Mouse (Mus musculus): ENCODE measurements around the gene Ube2l3.

Gene Ube2l3

DNA sequence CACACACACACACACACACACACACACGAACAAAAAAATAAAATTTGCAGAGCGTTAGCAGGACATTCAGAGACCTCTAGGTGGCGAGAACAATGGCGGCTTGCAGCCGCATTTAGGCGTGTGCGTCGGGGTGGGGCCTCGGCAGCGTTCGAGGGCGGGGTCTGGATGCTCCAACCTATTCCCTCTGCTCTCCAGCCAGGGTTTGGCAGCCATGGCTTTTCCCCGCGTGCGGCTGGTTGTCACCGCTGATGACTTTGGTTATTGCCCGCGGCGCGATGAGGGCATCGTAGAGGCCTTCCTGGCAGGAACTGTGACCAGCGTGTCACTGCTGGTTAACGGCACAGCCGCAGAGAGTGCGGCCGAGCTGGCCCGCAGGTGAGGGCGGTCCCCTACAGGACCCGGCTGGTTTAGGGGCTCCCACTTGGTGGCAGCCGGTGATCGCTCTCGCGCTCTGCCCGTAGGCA is 55.6 kb downstream of the Ube2l3 start, which contains the start of gene Ccdc116:
Gene Ccdc116, minus strand, starts transcription at position 458 of the 464 bp plus-strand sequence.
- peak; percentile 76 for DNase-seq

DNA sequence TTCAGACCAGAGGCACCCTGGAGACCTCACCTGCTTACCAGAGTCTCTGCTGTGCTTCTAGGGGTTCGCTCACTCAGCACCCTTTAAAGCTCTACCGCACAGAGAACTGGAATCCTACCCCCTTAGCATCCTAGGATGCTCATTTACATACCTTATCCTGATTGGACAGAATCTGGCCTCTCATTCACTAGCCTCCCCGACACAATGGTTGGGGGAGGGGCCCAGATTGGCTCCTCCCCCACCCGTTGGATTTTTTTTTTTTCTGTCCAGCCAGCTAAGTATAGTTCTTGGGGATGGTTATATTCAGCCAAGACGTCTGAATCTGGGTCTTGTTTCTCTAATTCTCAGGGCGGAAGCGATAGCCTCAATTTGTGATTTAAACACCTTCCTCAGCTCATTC is 58.1 kb downstream of the Ube2l3 start, which contains the start of gene Ydjc:
Gene Ydjc, plus strand, starts transcription at position 283 of the 400 bp plus-strand sequence.
- no peak for DNase-seq

DNA sequence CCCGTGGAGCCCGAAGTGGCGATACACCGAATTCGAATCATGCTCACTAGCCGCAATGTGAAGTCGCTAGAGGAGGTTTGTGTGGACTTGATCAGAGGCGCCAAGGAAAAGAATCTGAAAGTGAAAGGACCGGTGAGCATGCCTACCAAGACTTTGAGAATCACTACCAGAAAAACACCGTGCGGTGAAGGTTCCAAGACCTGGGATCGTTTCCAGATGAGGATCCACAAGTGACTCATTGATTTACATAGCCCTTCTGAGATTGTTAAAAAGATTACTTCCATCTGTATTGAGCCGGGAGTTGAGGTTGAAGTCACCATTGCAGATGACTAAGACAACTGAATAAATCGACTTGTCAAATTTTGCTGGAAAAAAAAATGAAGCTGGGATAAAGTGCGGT is 65.1 kb downstream of the Ube2l3 start:
- DNase-seq: no peak

DNA sequence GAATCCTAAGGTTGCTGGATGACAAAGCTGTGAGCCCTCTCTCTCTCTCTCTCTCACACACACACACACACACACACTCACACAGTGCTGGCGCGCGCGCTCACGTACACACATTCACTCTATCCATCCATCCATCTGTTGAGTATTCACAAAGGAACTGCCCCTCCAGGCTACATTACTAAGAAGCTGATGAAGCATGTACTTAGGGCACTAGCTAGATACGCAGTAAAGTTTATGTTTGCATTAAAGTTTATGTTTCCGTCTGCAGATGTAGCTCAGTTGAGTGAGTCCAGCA is 69.6 kb downstream of the Ube2l3 start:
- no peak for DNase-seq

DNA sequence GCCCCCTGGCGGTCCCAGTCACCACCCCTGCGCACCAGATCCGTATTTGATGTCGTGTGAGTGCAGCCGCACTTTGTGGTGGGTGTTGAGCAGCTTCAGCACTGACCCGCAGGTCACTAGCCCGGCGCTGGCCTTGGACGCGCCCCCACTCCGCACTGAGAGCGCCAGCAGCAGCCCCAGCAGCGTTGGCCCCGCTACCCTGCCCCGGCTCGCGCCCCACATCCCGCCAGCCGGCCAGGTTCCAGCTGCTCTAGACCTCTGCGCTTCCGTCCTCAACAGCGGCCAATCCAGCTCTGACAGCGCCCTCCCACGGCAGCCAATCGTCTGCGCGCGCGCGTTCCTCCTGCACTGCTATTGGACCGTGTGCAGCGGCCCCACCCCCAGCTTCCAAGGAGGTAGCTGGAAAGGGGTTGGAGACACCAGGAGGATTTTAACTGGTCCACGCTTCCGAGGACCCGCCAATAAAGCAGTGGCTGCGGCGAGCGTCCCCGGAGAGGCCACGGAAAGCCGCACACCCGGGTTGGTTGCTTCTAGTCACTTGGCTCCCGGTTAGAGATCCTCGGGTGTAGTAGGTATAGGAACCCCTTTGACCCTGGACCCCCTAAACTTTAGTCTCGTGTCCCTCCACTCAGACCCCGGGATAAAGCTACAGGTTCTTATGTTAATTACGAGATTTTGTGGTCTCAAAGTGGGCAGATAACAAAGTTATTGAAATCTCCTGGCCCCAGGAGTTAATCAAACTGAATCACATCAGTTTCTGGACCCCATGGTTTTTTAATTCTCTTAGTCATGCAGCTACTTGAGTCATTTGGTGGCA is 70.2 kb downstream of the Ube2l3 start, which contains the start of gene Sdf2l1:
Gene Sdf2l1, minus strand, starts transcription at position 295 of the 817 bp plus-strand sequence.
- DNase-seq: peak; percentile 97

DNA sequence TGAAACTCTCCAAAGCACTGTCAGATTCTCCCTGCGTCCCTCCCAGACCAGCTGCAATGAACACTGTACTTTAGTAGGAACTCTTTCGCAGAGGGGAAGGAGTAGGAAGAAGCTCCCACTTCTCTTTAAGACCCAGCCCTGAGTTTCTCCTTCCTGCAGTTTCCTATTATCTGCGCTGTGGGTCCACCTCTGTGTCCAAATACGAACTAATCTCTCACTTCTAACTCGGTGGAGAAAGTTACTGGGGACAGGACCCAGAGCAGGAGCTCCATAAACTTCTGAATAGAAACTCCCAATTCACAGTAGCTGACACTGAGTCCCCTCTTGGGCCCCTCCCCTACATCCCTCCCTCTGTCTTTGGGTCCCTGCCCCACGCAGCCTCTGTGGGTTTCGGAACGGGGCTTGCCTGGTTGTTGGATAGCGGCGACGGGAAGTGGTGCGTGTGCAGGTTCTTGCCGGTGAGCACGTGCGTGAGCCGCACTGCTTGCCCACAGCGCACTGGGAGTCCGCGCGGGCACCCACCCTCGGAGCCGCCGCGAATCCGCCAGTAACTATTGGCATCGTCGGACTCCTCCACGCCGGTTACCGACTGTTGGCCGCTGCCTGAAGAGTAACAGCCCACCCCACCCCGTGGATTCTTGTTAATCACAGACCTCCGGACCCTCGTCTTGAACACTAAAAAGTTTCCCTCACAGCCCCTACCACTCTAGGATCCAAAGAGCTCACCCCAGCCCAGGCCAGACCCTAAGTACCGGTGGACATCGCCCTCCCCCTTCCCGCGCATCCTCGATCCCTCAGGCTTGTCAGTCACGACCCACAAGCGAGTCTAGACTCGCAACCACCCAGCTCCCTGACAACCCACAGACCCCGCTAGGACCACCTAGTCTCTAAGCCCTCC is 71.0 kb downstream of the Ube2l3 start:
- DNase-seq: peak; percentile 46

DNA sequence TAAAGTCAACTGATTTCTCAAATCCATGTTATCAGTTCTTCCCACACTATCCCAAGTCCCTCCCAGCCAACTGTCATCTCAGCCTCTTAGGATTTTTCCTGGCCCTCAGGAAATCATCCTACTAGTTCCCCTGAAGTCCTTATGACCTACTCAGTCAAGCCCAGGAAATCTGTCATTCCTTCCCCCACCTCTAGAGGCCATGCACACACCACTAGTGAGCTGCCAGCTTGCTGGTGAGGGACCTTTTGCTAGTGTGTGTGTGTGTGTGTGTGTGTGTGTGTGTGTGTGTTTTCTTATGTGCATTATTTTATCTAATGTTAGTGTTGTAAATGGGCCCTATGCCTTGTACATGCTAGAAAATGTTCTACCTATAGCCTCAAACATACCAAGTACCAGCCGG is 75.2 kb downstream of the Ube2l3 start:
- DNase-seq: peak; percentile 75

DNA sequence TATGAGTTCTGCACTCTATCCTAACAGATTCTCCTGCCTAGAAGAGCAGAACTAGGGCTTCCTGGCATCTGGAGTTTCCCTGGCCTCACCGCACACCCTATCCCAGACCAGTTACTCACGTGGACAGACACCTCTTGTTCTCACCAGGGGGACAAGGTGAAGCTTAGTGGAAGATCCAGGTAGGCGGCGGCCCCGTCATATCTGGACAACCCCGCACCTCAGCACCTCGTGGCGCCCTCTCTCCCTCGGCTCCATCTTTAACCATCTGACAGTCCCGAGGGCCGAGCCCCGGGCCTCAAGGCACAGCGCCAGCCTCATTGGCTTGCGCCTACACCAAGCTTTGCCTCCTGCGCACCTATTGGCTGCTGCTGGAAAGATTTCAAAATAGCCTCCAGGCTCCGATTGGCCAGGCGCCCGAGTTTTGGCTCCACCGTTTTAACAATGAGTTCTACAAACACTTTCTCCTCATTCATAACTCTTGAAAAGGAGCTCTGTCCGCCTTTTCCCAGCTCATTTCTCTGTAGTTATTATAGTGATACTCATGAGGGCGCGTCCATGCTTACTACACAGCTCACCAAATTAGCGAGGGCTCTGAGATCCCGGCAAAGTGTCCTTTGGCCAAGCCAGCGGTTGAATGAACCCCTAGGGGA is 77.5 kb downstream of the Ube2l3 start, which contains the start of gene 2610318N02Rik:
Gene 2610318N02Rik, minus strand, starts transcription at position 297 of the 650 bp plus-strand sequence.
- peak; percentile 86 for DNase-seq

DNA sequence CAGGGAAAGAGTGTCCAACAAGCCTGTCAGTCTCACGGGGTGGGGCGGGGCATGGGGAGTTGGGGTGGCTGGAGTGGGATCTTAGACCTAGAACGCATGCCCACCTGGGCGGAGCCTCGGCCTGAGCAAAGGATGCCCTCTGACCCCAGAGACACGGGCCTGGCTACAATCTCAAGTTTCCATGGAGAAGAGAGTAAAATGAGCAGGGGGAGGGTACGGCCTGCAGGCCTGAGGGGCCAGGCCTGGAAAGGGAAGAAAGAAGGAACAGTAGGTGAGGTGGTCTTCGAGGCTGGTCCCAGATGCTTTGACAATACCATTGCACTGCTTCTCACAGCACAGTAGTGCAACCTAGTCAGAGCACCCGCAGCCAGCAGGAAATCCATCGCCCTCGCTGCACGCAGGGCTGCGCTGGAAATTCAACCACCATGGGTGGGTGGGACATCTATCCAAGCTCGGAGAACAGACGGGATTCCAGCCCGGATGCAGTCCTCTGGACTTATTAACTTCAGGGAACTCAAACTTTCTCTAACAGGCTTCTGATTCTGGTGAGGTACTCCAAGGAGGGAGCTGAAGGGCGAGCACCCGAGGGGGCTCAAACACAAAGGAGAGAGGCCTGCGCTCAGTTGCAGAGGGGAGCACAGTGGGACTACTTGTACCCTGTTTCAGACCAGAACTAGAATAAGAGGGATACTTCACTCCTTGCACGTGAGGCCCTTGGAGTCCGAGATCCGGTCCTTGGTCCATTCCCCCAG is 78.2 kb downstream of the Ube2l3 start:
- peak; percentile 47 for DNase-seq

DNA sequence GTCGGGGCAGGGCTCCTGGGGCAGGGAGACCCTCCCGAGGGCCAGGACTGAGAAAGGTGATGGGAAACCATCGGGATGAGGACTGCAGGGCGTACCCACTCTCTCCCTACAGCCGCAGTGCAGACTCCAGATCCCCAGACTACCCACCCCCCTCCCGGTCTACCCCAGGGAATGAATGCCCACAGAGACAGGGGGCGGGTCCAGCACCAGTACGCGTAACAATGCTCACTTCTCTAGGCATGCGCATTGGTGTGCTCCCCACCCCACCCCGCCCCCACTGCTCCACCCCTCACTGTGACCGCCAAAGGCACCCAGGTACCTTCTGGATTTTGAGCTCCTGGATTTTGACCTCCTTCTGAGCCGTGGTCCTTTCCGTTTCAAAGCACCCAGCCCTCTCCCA is 80.9 kb downstream of the Ube2l3 start:
- DNase-seq: no peak

DNA sequence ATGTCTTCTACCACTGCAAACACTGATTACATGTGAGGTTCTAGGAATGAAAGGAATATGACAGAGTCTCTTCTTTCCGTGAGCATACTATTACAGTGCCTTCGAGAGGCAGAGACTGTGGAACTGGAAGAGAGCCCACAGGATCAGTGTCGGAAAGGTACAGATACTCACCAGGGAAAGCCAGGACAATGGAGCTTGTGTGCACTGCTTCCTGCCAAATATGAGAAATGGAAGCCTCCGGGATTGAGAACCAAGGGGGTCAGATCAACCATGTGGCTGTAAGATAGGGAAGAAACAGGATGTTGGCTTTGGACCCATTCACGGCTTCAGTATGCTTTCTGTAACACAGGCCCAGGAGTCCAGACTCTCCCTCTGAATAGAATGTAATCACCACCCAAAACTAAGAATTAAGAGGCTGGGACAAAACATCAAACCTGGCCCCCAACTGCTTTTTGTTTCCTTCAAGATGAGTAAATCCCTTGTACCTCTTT is 85.1 kb downstream of the Ube2l3 start:
- DNase-seq: no peak

DNA sequence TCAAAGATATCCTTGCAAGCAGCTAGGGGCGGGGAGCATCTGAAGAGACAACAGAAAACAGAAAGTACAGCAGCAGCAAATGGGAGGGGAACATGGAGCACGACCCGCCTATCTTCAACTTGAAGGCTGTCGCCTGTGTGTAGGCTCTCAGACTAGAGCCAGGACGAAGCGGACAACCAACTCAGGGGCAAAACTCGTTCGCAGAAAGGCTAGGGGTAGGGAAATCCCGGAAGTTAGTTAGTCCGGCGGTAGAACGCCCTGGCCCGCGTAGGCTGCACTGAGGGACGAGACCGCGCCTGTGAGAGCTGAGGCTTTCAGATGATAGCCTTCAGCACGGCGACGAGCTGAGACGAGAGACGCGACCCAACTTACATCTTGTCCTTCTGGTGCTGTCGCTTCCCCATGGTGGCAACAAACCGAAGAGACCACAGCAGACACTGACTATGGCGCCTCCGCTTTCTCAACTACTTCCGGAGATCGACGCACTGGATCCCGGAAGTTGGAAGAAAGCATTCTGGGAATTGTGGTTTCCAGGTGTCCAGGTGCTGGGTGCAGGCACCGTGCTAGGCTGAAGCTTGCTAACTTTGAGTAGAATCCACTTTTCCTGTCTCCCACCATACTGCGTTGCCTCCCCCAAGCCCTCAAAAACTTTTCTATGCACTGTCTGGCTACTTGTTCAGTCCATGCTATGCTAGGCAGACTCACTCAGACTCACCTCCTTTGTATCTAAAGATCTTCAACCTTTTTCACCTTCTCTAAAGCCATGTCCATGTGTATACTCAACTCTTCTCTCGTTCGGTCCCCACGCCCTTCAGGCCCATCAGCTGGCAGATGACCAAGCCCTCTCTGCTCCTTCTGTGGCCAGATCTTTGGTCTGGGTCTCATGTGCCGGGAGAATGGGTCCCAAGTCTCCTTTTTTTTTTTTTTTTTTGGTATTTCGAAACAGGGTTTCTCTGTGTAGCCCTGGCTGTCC is 91.4 kb downstream of the Ube2l3 start, which contains the start of gene Ppil2:
Gene Ppil2, minus strand, starts transcription at position 487 of the 973 bp plus-strand sequence.
- peak; percentile 77 for DNase-seq

DNA sequence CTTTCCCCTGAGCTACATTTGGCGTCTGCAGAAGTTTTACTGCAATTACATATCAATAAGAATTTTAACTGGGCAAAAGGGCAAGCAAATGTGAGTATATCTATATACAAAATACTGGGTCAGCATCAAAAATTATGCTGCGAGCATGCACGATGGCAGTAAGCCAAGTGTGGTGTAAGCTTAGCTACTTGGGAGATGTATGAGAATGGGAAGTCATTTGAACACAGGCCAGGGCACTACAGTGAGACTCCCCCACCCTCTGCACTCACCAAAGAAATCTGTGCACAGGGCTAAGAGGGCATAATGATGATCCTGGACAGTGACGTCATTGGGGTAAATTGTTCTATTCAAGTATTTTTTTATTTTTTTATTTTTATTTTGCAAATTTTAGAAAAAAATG is 97.8 kb downstream of the Ube2l3 start:
- DNase-seq: no peak

DNA sequence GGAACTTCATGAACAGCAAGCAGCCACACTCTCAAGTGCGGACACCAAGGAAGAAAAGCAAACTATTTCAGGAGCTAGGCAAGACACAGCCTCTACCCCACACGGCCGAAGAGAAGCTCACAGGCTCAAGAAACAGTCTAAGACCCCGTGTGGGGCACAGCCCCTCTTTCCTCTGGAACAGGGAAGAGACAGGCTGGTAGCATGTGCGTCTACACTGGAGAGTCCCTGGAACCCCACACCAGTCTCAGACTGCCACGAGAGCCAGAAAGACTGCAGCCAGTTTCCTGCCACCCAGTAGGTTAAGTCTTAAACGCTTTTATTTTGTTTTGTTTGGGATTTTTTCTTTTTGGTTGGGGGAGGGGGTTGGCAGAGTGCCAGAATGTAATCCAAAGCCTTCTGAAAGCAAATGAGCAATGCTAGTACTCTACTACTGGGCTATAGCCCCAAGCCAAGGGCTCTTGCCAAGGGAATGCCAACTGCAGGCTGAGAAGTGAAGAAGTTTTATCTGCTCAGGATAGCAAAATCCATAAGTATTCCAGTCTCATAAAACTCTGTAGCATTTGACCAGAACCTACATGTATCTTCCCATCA is 99.7 kb downstream of the Ube2l3 start:
- DNase-seq: no peak

Data from thymus, postnatal 14 days (tissue).